Mouse (Mus musculus): ENCODE measurements around the gene Cntn4.

- TF ChIP-seq CTCF (conservative IDR thresholded peaks at IDR 0.05; ENCODE audit: low read length) (no peak), NANOG (IDR thresholded peaks at IDR 0.05; ENCODE audit: borderline replicate concordance, low read length) (no peak)
Observed at GRCm38 (mm10) chr6:106265487-106265886, 588.0 kb downstream of the Cntn4 start.
